Mouse (Mus musculus) embryo, embryonic 11.5 days (tissue): ENCODE results near the gene Sgms1.
"Not testable (repeated sequence)": the region's sequence is repeated elsewhere in the genome, so short reads cannot be mapped to it uniquely, and the experiment has no call there.

ENCODE experiments used
- DNase-seq: peaks from one replicate; pipeline ENCODE4 v3.0.0-alpha.2; 2012; ENCODE audit warnings: low read depth, low spot score

Sgms1 gene

DNA sequence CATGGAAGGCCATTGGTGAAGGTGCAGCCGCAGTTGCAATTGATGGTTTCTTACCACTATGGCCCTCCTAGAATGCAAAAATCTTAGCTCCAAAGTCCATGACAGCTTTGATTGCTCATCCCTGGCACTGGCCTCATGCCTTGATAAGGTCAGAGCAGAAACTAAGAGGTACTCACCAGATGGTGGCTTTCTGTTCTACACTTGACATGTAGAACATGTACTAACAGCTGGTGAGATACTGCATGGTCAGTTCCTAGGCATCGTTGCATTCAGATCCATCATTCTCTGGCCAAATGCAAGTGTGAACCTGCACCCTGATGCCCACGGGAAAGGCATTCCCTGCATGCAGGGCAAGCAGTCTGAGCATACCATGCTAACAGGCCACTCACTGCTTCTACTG lies 63.4 kb downstream of the Sgms1 start:
- no peak for DNase-seq

DNA sequence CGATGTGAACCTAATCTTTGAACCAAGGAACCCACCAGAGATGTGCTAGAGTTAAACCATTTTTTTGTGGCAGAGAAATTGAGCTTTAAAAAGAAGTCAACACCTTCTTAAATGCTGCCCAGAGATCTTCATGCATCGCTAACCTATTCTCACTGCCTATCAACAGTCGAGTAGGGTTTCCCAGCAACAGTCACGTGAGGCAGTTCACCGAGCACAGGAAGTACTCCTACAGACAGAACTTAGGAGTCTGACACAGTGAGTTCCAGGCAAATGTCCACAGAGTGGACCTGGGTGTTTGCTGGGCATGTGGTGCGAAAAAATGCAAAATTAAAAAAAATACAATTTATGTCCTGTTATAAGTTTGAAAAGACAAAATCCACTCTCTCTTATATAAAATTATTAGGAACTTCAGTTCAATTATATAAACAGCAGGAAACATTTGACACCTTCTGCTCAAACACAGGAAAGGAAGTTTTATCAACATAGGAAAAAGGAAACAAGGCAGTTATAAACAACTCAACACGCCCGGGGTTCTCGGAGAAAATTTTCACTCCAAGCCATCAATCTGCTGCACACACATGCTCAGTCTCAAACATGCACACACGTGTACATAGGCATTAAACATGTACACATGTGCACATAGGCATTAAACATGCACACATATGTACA lies 64.3 kb downstream of the Sgms1 start:
- no peak for DNase-seq

DNA sequence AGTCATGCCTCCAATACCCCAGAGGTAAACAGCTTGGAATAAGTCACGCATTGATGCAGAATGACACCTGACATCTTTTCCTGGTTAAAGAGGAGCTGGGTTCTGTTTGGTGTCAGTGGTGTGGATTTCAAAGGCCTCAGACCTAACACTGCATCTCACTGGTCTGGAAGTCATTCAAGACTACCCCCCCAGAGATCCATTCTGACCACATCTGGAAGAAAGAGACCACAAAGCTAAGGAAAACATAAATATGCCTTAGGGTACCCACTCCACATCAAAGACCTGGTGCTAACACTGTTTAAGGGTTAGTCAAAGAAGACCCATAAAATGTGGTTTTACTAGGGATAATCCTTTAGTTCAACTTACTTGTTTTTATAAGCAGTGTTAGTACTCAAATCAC lies 65.0 kb downstream of the Sgms1 start:
- no peak for DNase-seq

DNA sequence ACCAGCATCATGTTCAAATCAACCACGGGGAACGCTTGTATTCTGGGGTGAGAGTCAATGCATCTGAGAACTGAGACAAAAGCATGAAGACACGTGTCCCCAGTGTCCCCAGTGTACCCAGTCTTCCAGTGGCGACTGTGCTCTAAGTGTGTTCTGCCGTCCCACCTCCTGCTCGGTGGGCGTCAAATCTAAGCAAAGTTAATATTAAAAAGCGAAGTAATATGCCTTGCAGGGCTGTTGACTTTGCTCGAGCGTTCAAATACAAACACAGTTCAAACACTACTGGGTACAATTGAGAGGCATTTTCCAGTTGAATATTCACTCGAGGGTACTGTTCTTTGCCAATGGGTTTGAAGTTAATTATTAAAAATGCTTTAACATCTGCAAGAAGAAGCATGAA lies 66.4 kb downstream of the Sgms1 start:
- no peak for DNase-seq

DNA sequence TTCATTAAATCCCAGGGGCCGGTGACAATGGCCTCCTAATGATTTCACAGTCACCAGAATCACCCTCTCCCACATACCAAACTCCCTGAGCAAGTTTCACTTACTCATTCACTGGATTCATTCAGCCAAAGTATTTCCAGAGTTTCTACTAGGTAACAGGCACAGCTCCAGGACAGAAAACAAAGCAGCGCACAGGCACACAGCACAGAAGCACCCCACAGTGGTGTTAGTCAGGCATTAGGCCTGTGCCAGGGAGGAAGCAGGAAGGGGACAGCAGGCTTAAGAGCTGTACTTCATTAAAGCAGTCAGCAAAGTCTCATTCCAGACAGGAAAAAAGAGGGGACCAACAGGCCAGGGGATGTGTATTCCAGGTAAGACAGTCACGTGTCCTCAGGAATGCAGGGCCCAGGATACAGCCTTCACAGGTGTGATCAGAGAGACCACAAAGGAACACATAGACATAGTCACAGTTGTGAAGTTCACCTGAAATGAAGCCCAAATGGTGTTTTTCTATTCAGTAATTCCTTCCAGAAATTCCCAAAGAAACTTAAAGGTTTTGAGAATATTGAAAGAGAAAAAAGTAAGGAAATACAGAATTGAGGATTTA lies 67.0 kb downstream of the Sgms1 start:
- DNase-seq: no peak

DNA sequence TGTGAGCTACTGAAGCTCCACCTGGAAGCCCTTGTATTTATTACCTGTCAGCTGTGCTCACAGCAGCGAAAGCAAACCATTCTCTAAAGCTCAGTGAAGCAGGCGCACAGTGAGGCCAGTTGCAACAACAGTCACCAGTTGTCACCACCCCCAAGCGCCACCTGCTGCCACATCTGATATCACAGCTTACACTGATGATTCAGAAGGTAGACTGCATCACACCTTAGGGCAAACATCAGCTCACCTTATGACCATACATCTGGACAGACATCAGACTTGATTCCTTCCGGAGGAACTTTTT lies 69.2 kb downstream of the Sgms1 start:
- DNase-seq: no peak

DNA sequence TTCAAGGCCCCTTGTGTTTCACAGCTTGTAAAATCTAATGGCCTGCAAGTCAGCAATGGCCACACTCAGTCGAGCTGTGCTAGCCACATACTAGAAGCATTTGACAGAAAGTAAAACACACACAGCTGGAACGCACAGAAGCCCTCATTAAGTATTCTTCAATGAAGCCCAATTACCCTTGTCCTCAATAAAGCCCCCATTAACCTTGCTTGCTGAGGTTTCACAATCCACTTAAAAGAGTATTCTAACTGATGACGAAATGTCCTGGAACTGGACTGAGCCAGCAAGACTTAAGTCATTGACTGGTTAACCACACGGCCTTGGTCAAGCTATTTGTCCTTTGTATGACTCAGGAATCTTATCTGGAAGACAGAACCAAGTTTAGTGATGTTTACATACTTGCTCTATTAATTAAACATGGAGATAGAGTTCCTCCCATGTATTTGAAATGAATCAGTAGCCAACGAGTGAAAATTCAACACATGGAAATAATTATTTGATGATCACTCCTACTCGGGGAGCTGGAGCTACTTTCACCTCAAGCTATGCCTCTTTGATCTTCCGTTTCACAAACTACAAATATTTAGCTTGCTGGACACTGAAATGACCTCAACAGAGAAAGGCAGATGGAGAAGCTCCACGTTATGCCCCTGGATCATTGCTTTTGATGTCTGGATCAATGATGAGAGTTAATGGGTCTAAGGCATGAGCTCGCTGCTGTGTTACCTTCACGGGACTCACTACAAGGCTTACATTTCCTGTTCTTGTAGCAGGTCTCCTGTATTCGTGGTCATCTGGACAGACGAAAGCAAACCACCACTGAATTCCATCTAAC lies 69.8 kb downstream of the Sgms1 start:
- no peak for DNase-seq

DNA sequence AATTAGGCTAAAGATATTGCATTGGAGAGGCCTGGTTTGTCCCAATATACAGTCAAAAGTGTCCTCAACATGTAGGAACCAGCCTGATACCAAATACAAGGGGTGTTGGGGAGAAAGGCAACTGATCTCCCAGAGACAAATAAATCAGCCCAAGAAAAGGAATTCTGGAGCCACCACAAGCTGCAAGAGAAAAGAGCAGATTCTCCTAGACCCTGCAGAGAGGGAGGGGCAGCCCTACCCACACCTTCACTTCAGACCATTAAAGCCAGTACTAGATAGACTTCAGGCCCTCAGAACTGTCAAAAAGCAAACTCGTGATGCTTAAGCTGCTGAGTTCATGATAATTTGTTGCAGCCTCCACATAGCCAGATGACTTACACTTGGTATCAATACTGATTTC lies 70.5 kb downstream of the Sgms1 start:
- no peak for DNase-seq

DNA sequence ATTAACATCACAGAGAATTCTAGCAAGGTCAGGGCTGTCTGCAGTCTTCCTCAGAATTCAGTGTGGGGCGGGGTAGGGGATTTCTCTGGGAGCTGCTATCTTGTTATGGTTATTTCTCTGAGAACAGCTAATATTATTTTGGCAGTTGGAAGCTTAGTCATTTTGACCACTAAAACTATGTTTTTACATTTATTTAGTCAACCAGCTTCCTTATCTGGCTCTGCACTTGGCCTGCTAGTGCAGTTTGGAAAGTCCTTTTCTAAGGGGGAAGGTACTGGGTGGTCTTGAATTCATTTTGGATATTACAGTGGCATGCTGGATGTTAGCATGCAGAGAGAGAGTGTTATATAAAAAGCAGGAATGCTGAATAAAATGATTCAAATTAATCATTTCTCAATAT lies 72.2 kb downstream of the Sgms1 start:
- DNase-seq: not testable (repeated sequence)

DNA sequence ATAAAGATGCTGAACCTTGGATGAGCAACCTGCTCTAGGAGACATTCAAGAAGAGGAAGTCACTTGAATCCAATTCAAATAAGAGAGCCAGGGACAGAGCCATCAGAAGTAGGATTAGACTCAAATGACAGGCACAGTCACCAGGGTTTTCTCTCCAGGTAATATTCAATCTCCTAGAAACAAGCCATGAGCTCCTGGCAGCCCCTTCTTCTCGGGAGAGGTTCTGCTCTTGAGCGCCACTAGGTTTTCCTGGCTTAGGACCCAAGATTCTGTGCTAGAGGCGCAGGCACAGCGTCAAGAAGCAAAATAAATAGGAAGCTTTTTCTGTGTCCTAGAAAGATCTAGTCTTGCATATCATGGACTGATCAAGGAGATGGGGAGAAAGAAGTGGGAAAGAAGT lies 76.2 kb downstream of the Sgms1 start:
- DNase-seq: no peak

DNA sequence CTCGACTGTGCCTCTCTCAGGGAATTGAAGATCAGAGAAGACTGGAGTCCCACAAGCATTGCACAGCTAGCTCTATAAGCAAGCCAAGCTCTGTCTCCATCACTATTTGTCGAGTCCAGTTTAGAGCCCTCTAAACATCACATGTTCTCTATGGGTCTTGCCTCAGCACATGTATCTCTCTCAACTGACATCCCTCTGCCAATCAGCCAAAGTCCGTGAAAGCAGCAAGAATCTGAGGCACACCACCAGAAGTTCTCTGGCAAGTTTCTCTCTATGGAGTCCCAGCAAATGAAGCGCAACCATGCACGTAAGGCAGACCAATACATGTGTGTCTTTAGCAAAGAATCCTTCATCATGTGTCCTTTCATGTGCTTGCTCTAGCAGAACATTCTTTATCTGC lies 77.8 kb downstream of the Sgms1 start:
- no peak for DNase-seq

DNA sequence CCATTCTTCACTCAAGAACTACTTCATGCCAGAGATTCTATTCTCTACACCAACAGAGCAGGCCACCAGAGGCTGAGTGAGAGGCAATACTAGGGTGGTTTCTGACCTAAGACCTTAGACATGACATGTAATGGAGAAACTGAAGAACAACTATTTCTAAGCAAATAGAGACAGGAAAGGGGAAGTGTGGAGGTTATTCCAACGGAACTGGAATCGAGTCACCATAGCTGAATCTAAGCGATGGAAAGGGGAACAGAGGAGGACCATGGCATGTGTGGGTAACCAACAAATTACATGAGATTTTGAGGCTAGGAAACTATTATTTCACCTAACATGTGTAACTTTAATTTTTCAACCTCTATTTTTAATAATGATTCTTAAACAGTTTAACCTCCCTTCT lies 78.5 kb downstream of the Sgms1 start:
- no peak for DNase-seq

DNA sequence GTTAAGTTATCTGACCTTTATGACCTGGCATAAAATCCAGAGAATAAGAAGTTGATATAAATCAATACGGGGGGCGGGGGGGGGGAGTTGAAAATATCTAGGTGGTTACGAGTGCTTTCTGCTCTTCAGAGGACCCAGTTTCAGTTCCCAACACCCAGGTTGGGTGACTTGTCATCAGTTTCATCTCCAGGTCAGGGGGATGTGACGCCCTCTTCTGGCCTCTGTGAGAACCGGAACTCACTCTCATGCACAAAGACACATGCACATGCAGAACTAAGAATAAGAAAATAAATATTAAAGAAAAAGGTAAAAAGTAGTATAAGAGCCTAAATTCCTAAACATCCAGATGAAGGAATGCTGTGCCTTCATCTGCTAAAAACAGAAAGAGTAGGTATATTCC lies 79.0 kb downstream of the Sgms1 start:
- DNase-seq: no peak

DNA sequence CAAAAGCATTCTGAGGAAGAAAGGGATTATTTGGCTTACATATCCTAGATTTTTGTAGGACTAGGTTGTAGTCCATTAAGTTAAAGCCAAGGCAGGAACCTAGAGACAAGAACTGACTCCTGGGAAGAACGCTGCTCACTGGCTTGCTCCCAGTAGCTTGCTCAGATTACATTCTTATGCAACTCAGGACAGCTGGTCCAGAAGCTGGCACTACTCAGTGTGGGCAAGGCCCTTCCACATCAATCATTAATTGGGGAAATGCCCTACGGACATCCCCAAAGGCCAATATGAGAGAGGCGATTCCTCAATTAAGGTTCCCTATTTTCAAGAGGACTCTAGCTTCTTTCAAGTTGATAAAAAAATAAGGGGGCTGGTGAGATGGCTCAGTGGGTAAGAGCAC lies 80.2 kb downstream of the Sgms1 start:
- no peak for DNase-seq

DNA sequence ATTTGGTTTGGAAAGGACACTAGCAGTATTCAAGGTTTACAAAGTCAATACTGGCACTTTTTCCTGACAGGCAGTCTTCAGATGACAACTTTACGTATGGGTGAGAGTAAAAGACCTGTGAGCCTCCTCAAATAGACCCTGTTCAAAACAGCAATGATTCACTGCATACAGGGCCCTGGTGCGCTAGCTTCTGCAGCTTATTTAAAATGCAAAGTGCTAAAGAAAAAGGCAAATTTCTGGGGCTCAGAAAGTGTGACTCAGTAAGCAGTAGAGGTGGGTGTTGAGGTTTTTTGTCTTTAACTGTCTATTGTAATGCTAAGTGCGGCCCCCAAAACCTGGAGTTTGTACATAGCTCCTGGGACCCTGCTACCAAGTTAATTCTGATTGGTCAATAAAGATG lies 81.2 kb downstream of the Sgms1 start:
- no peak for DNase-seq

DNA sequence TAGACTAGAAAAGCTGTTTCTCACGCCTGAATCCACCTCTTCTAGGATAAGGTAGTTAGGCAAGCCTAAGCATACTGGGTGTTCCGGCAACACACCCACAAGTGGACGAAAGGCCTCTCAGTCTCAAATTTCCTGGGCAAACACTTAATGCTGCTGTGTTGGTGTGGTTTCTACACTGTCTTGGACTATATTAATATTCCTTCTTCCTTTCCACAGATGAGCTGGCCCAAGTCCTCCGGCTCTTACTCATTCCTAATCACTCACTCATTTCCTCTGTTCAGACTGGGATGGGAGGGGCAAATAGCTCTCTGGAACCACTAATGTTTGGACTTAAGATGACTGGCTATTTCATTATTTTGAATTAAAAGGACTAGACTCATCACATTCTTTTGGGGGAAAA lies 84.6 kb downstream of the Sgms1 start:
- no peak for DNase-seq

DNA sequence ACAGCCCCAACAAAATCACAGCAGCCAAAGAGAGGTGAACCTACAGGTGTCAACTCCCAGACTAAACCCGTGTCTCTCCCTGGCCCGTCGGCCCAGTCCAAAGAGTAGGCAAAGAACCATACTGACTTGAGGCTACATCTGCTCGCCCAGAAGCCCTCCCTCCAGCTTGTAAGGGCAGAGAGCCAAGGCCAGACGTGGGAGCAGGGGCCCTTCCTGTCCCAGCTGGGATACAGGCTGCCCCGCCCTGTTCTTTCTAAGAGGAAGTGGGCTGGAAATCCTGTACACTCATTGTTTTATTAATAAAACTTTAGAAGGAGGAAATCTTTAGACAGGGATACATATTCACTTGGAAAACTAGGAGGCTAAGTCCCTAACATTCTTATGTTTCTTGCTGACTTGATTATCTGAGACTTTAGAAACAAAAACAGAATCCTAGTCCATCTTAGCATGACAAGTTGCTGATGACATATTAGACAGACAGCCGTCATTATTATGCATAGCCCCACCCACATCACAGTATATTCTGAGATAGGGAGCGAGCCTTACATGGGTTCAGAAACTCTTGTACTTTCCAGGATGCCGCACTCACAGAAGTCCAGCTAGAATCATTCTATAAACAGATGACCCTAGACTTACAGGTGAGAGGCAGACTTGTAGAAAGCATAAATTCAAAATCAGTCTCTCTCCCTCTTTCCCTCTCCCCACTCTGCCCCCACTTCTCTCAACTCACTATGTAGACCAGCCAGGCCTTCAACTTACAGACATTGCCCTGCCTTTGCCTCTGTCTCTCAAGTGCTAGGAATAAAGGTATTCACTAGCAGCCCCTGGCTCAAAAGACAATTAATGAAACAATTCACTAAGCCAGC lies 85.3 kb downstream of the Sgms1 start:
- no peak for DNase-seq

DNA sequence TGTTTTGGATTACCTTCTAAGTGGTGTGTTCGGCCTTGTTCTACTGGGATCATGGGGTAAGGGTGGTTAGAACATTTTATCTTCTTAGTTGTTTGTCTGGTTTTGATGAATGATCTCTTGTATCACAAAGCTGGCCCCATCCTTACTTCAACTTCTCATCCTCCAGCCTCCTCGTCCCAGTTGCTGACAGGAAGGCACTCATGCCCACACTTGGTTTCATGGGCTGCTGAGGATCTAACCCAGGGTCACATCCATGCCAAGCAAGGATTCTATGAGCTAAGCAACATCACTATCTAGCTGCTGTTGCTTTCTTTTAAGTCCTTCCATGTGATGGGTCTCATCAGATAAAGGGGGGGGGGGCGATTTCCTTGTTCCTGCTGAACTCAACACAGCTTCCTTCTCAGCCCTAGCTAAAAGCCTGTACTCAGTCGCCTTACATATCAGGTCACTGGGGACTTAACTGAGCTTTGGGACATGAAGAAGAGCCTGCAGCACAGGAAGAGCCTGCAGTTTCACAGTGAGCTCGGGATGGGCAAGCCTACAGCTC lies 86.6 kb downstream of the Sgms1 start:
- no peak for DNase-seq

DNA sequence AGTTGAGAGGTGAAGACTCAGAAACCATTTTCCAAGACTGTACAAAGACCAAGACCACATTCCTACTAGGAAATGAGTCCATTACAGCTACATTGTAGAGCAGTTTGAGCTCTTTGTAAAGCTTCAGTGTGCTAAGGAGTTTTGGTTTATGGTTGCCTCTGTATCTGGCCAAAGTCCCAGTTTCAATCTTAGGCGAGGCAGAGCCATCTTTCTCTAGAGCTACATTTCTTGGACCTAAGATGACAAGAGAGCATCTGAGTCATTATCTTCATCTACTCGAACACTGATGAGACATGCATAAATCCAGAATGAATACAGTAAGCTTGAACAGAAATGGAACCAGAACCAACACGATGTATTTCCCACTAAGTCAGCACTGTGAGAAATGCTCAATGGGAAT lies 87.9 kb downstream of the Sgms1 start:
- DNase-seq: no peak

DNA sequence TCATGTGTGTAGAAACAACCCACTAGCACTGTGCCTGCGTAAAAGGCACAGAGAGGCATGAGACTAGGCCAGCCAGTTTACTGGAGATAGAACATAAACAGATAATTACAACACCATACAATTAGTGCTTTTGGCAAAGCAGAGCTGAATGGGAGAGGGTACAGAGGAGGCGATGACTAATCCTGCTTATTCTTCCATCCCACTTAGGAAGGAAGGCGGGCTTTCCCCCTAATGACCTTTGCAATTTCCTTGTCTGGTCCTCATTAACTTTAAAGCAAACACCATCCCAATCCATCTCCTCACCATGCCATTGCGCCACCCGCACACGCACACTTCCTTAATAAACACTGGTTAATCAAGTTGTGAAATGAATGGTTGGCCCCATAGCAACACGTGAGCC lies 91.3 kb downstream of the Sgms1 start:
- DNase-seq: no peak

DNA sequence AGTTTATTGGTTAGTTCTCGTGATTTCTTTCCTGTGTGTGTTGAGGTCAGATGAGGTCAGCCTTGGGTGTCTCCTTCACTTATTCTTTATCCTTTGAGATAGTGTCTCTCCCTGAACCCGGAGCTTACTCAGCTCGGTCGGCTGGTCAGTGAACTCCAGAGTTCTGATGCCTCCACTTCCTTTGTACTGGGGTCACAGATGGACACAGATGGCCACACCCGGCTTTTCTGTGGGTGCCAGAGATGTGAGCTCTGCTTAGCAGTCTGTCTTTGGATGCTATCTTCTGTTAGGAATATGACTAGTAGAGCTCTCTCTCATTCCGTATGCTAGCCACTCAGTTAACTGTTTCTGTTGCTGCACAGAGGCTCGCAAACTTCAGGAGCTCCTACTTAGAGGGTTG lies 92.7 kb downstream of the Sgms1 start:
- no peak for DNase-seq

DNA sequence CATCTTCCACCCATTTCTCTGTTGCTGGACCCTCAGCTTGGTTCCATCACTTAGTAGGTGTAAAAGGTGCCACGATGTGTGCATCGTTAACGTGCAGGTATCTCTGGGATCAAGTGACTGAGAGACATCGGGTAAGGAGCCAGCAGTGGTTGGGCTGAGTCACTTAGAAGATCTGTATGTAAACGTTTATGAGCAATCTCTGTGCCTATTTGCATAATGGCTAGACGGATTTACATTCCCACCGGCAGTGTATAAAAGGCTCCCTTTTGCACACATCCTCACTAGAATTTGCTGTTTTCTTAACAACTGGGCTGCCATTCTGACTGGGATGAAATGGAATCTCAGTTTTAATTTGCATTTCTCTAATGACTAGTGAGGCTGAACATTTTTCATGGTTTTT lies 93.9 kb downstream of the Sgms1 start:
- no peak for DNase-seq
